Mouse (Mus musculus) bone marrow macrophage, adult 2 months (primary cell): ENCODE measurements around the gene Slc4a8. TPM values are rescaled to one million over a fixed set of nuclear protein-coding genes. Genes with fewer than 3 reads are reported as not detected.
A peak's percentile ranks its signal among the peaks of the same experiment; 100 is the strongest.

Source experiments
- H3K27ac ChIP-seq: 2 replicates; pipeline ENCODE4 v1.5.1; 2012; ENCODE audit warnings: low read depth, low read length; ENCODE audit not compliant: insufficient read depth
- H3K4me1 ChIP-seq: 2 replicates; pipeline ENCODE4 v1.6.1; 2012; ENCODE audit warnings: low read length; ENCODE audit not compliant: control insufficient read depth, insufficient read depth
- H3K4me3 ChIP-seq: 2 replicates; pipeline ENCODE4 v1.5.1; 2012; ENCODE audit warnings: mild to moderate bottlenecking, low read length, moderate library complexity; ENCODE audit not compliant: insufficient read depth
- CTCF ChIP-seq: IDR thresholded peaks from 2 replicates; pipeline ENCODE4 v1.5.1; 2012; ENCODE audit warnings: low read depth, mild to moderate bottlenecking, low read length, moderate library complexity
- POLR2A ChIP-seq: IDR thresholded peaks from 2 replicates; pipeline ENCODE4 v1.6.1; 2012; ENCODE audit warnings: mild to moderate bottlenecking, low read depth, low read length, borderline replicate concordance
- polyA plus RNA-seq: library from polyadenylated mRNA; stranded (reverse); fragments of >200 nt; gene quantifications from 2 replicates; pipeline ENCODE4 v1.2.4, GENCODE M21; 2012; ENCODE audit not compliant: missing spikeins, insufficient read depth, insufficient read length

The Slc4a8 gene
- polyA plus RNA-seq, 1 experiment, result not detected

DNA sequence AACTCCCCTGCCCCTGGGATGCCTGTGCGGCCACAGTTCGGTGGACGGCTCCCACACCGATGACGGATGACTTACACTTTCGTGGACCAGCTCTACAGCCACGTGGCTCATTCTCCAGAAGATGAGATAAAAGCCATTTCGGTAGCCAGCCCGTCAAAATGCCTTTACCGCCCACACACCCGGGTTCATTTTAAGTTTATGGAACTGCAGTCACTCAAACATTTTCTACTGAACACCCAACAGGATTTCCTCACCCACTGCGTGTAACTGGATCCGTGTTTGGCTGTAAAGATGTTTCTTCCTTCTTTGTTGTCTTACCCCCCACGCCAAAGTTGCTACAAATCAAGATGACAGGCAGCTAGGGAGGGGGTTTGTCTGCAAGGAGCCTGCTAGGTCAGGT is 38.0 kb upstream of the Slc4a8 start:
- H3K4me3 ChIP-seq, result no peak overlapping the region
- no peak overlapping the region for H3K27ac ChIP-seq
- H3K4me1 ChIP-seq, result peaks cover 25% of the 10 kb centered on the region
- no peak for TF ChIP-seq POLR2A
- no peak for TF ChIP-seq CTCF

DNA sequence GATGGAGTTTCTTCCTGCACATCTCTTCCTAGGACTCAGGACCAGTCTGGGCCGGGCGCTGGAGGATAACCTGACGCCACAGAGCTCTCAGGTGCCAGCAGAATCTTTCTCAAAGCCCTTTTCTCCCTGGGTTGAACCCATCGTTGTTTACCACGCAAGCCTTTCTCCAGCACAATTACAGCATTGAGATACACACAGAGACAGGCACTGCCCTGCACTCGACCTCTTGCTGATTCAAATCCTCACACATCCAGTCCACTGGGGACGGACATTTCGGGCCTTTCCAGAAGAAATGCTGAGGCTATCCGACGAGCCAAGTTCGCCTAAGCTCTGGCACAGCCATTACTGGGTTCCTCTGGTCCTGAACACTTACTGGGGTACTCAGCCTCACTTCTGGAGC is 34.8 kb upstream of the Slc4a8 start:
- no peak overlapping the region for H3K4me3 ChIP-seq
- H3K27ac ChIP-seq, result no peak overlapping the region
- no peak for TF ChIP-seq CTCF
- TF ChIP-seq POLR2A, result no peak
- H3K4me1 ChIP-seq, result peaks cover 22% of the 10 kb centered on the region

DNA sequence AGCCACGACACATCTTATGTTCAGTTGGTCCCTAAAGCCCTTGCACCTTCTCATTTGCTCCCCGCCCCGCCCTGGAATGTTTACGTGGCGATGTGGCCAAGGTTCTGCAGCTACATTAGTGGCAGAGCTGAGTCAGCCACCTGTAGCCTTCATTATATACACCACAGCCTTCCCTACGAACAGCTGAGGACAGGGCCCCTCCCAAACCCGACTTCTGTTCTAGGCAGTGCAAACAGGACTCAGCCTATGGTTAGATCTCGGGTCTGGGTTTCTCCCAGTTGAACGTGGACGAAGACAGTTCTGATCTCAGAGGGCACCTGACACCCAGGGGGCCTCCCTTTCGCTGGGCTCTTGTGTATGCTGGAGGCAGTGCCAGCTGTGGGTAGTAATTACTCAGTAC is 33.7 kb upstream of the Slc4a8 start:
- H3K27ac ChIP-seq, result peak overlapping the region; percentile 76; the same call in 1 of the 2 replicates
- H3K4me3 ChIP-seq, result peak overlapping the region; percentile 78
- TF ChIP-seq CTCF (no peak), POLR2A (no peak)
- peaks cover 23% of the 10 kb centered on the region for H3K4me1 ChIP-seq

DNA sequence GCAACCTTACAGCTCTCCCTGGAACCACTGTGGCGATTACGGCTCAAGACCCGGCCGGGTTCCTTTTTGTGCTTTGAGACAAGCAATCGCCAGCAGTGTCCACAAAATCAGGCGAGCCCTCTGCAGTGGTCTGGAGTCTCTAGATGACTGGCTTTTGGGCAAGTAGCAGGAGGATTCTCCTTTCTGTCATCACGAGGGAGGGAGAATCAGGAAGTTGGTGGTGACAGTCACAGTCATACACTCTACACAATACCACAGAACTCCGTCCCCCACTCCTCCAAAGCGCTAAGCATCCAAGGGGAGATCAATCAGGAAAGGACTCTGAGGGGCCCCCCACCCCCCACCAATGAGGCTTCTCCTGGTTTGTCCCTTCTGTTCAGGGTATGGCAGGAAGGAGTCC is 33.0 kb upstream of the Slc4a8 start:
- H3K27ac ChIP-seq, result peak overlapping the region; percentile 76
- H3K4me3 ChIP-seq, result peak overlapping the region; percentile 78
- TF ChIP-seq CTCF (no peak; the same call in 1 of the 2 replicates), POLR2A (no peak)
- peaks cover 30% of the 10 kb centered on the region for H3K4me1 ChIP-seq

DNA sequence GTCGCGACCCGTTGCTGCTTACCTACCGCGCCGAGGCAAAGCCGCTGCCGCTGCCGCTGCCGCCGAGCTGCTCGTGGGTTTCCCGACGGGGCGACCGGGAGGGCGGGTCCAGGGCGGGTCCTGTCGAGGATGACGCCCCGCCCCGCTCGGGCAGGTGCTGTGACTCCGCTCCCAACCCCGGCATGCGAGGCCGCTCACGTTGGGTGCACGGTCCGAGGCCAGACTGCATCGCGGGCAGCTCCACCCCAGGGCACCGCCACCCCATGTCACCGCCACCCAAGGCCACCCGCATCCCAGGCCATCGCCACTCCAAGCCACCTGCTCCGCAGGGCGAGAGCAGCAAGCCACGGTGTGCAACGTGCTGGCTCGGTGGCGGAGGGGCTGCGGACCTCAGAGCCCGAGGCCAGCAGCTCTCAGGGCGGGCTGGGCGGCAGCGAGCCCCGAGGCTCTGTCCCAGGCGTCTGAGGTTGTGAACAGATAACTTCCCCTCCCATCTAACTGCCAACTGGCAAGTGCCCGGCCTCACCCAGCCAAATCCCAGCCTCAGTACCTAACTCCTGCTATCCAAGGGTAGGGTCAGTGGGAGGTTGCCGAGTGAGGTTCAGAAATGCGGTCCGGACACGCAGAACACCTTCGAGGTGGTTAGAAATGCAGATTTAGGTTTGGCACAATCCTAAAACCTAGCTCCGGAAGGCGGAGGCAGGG is 32.1 kb upstream of the Slc4a8 start, which contains the start of gene Galnt6:
Galnt6 (minus strand) TSS at position 96 of the 705 bp plus-strand sequence.
- Histone ChIP-seq H3K4me3 (peak within 1 kb of the TSS; percentile 78), H3K4me1 (peaks cover 34% of the 10 kb centered on the region), H3K27ac (peak within 1 kb of the TSS; percentile 76)
- TF ChIP-seq POLR2A (no peak), CTCF (no peak)

DNA sequence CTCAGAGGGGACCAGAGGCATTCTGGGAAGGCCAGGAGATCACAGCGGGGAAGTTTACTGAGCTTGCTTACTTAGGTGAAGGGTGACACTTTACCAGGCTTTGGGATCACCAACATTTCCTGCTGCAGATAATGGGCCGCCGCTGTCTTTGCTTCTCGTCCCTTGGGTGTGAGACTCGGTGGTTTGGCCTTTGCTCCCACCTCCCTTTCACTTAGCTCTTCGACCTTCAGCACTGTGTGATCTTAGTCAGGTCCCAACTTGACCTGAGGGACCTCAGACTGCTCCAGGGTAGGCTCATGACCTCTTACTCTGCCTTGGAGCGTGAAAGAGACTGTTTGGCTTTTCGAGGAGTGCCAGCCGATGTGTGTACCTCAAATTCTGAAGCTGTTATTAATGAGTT is 30.5 kb upstream of the Slc4a8 start:
- H3K4me1 ChIP-seq, result peaks cover 34% of the 10 kb centered on the region

DNA sequence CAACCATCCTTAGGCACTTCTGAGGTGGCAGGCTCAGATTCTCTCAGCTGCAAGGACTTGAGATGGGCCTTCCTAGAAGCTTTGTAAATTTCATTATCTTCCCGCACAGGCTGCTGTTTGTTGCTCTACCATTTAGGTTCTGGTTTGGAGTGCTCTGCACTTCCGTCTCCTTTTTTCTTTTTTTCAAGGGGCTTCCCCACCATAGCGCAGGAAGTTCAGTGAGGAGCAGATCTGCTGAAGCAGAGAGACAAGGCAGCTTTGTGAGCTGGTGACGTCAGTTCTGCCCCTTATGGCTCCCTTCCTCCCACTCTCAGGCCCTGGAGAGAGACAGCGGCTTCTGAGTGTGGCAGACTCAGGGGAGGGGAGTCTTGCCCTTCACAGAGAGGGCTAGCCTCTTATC is 29.0 kb upstream of the Slc4a8 start:
- no peak for TF ChIP-seq POLR2A
- TF ChIP-seq CTCF, result no peak
- Histone ChIP-seq H3K27ac (peak overlapping the region; percentile 54), H3K4me1 (peaks cover 38% of the 10 kb centered on the region), H3K4me3 (peak overlapping the region; percentile 15; the same call in 1 of the 2 replicates)

More for the DNA sequence above, 30.5 kb upstream of the Slc4a8 start:
- no peak for TF ChIP-seq POLR2A
- no peak overlapping the region for H3K27ac ChIP-seq
- no peak overlapping the region for H3K4me3 ChIP-seq

DNA sequence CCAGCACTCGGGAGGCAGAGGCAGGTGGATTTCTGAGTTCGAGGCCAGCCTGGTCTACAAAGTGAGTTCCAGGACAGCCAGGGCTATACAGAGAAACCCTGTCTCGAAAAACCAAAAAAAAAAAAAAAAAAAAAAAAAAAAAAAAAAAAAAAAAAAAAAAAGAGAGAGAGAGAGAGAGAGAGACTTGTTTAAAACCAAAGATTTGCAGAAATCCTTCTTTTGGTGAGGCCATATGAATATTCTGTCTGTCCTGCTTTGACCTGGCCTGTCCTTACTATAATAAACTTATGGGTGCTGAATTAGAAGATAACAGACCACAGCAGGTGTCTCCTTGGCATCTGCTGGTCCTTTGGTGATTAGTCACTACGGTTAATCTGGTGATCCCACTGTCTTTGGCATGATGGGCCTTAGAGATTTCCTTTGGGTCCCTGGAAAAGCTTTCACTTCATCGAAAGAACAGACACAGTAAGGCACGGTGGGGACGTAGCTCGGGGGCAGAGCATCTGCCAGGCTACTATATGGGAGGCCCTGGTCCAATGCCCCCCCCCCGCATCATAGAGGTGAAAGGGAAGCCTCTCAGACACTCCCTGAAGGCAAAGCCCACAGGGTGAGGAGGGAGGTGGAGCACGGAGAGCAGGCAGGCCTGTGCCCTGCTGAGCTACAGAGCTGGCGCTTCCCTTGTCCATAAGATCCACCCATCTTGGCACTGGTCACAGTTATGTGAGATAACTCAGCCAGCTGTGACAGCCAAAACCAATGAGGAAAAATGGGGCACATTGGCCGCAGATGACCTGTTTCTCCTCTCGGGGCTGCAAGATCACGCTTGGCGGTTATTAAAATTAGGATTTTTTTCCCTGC is 26.2 kb upstream of the Slc4a8 start:
- H3K4me1 ChIP-seq, result peaks cover 39% of the 10 kb centered on the region
- no peak overlapping the region for H3K27ac ChIP-seq
- no peak overlapping the region for H3K4me3 ChIP-seq
- TF ChIP-seq CTCF (no peak), POLR2A (no peak)

DNA sequence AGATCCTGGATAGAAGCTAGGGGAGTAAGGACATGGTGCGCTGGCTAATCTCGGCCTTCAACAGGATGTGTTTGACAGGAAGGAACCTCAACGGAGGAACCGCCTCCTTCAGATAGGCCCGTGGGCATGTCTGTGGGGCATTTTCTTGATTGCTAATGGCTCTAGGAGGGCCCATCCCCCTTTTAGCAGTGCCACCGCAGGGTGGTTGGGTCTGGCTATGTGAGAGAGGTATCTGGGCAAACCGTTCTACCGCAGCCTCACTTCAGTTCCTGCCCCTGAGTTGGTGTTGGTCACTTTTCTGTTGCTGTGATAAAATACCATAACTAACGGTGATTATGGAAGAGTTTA is 25.6 kb upstream of the Slc4a8 start:
- Histone ChIP-seq H3K4me1 (peaks cover 39% of the 10 kb centered on the region), H3K4me3 (no peak overlapping the region), H3K27ac (no peak overlapping the region)
- no peak for TF ChIP-seq CTCF
- TF ChIP-seq POLR2A, result no peak

DNA sequence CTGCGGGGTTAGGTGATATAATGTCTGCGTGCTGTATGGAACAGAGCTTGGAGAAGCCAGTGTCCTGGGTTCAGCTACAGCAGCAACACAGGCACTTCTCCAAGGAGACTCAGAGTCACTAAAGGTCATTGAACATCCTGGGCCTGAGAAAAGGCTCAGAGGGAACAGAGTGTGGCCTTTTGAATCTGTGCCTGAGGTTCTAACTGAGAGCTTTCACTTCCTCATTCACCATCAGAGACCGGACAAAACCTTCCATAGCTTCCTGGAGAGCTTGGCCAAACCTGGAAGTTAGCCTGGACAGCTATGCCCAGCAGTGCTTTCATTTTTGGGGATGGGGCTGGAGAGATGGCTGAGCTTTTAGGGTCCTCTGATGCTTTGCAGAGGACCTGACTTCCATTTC is 23.9 kb upstream of the Slc4a8 start:
- Histone ChIP-seq H3K4me3 (no peak overlapping the region), H3K27ac (peak overlapping the region; percentile 42), H3K4me1 (peaks cover 32% of the 10 kb centered on the region)
- TF ChIP-seq CTCF (no peak), POLR2A (no peak)
